Mouse (Mus musculus): Measurements from ENCODE around the gene Zfp961.
"Not testable (repeated sequence)": the region's sequence is repeated elsewhere in the genome, so short reads cannot be mapped to it uniquely, and the experiment has no call there.

The Zfp961 gene

GRCm38 (mm10) chr8:71950482-71951221, at the start of gene Zfp961:
Zfp961 (plus strand) TSS chr8:71951038.
- DNase-seq: peak; percentile 99

- not testable (repeated sequence) for DNase-seq
These were observed 47.8 kb upstream of the Zfp961 start for GRCm38 (mm10) chr8:71903084-71903483.

- DNase-seq: no peak
These were observed 44.0 kb upstream of the Zfp961 start for GRCm38 (mm10) chr8:71906809-71907208.

- DNase-seq: no peak
These were observed 43.0 kb upstream of the Zfp961 start for GRCm38 (mm10) chr8:71907798-71908257.

- DNase-seq: peak; percentile 93
These were observed 42.3 kb upstream of the Zfp961 start, which contains the start of the genes Zfp882 and Zfp617 for GRCm38 (mm10) chr8:71908309-71909261. Zfp882 (plus strand) TSS chr8:71908608. Zfp617 (plus strand) TSS chr8:71908635.

- no peak for DNase-seq
These were observed 38.6 kb upstream of the Zfp961 start for GRCm38 (mm10) chr8:71912286-71912685.

GRCm38 (mm10) chr8:71922567-71923401, 28.1 kb upstream of the Zfp961 start:
- DNase-seq: peak; percentile 97

GRCm38 (mm10) chr8:71925791-71926190, 25.0 kb upstream of the Zfp961 start:
- no peak for DNase-seq

GRCm38 (mm10) chr8:71926551-71926950, 24.3 kb upstream of the Zfp961 start:
- DNase-seq: no peak

- no peak for DNase-seq
These were observed 23.1 kb upstream of the Zfp961 start for GRCm38 (mm10) chr8:71927779-71928178.

- not testable (repeated sequence) for DNase-seq
These were observed 12.8 kb upstream of the Zfp961 start for GRCm38 (mm10) chr8:71938037-71938436.

- no peak for DNase-seq
These were observed 10.3 kb upstream of the Zfp961 start for GRCm38 (mm10) chr8:71940293-71941208.

- DNase-seq: no peak
These were observed 9.1 kb upstream of the Zfp961 start for GRCm38 (mm10) chr8:71941776-71942175.

GRCm38 (mm10) chr8:71948624-71949023, 2.2 kb upstream of the Zfp961 start:
- DNase-seq: no peak

- peak; percentile 21 for DNase-seq
These were observed 761 bp downstream of the Zfp961 start for GRCm38 (mm10) chr8:71951436-71952161.

GRCm38 (mm10) chr8:71952489-71952888, 1.7 kb downstream of the Zfp961 start:
- no peak for DNase-seq

GRCm38 (mm10) chr8:71952961-71953700, 2.3 kb downstream of the Zfp961 start:
- not testable (repeated sequence) for DNase-seq

GRCm38 (mm10) chr8:71954666-71955065, 3.8 kb downstream of the Zfp961 start:
- no peak for DNase-seq

- DNase-seq: no peak
These were observed 9.6 kb downstream of the Zfp961 start for GRCm38 (mm10) chr8:71960483-71960882.

GRCm38 (mm10) chr8:71961796-71962195, 11.0 kb downstream of the Zfp961 start:
- DNase-seq: no peak
